13 mouse cellular contexts compared by ENCODE assay signal in the genomic region with DNA sequence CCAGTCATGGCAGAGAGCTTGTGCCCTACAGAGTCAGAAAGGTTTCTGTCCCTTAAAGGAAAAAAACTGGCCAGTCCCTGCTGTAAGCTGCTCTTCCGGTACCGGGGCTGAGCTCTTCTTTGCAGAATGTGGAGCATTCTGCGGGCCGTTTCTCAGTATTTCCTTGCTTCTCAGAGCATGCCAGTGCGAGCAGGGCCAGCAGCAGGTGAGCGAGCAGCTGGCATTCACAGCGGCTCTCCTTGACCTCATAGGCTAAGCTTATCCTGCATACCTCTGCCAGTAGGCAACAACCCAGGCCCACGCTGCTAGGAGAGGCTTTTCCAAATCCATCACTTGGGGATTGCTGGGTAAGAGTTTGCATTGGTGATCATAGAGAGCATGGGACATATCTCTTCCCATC.
DNase-seq lines count a peak whose midpoint lies in the region; ATAC-seq and TF ChIP-seq lines count a peak whose summit lies in the region.
"Had no signal": no experiment of that assay in that cellular context is flagged by ENCODE, and none has a peak within 500 bp of the region (broad histone marks: within the 10 kb centered on the region; RNA-seq: fewer than 3 reads in every experiment).

No protein-coding gene starts in this region.

- H3K36me3 ChIP-seq in heart, embryonic 10.5 days, result no peaks in the 10 kb centered on the region
- H3K36me3 ChIP-seq in hindbrain, embryonic 14.5 days (replicated peaks; ENCODE audit: control insufficient read depth, insufficient read depth), result no peaks in the 10 kb centered on the region
- H3K36me3 ChIP-seq: hindbrain, embryonic 10.5 days had no signal

- CTCF ChIA-PET in Patski (lab: Charles Lee), result no interaction called here

- no peak overlapping the region for H3K4me2 ChIP-seq in hindbrain, embryonic 14.5 days (replicated peaks)
- H3K4me2 ChIP-seq: heart, embryonic 11.5 days had no signal

- no peak overlapping the region for H3K4me3 ChIP-seq in heart, embryonic 10.5 days
- H3K4me3 ChIP-seq in hindbrain, embryonic 14.5 days (replicated peaks; ENCODE audit: low read length), result no peak overlapping the region
- H3K4me3 ChIP-seq: hindbrain, embryonic 10.5 days had no signal

- ATAC-seq in Patski, result peak; percentile 85
- ATAC-seq in hindbrain, embryonic 14.5 days (ENCODE audit: low FRiP score), result no peak

- intact Hi-C loops in heart, postnatal 10 days (cut with DNase I), result no loop called here

- DNase-seq in heart, embryonic 10.5 days (ENCODE audit: low spot score), result no peak
- no peak for DNase-seq in heart, postnatal 10 days
- DNase-seq in Patski (ENCODE audit: low read depth, low spot score), result no peak
- peak; percentile 77 for DNase-seq in cerebellum, adult 9-11 months
- peak; percentile 54 to 62 for DNase-seq in kidney, postnatal 36 days
- no peak for DNase-seq in hindbrain, embryonic 14.5 days (ENCODE audit: low spot score)
- no peak for DNase-seq in heart, postnatal 4 days
- DNase-seq: adrenal gland, postnatal 10 days; B cell, adult 2 months; layer of hippocampus, postnatal 36 days; thymus, postnatal 4 days had no signal

- peaks cover 20% of the 10 kb centered on the region for H3K4me1 ChIP-seq in heart, embryonic 10.5 days
- no peaks in the 10 kb centered on the region for H3K4me1 ChIP-seq in hindbrain, embryonic 14.5 days (replicated peaks; ENCODE audit: control insufficient read depth, insufficient read depth, low read length)
- H3K4me1 ChIP-seq: hindbrain, embryonic 10.5 days had no signal

- no peaks in the 10 kb centered on the region for H3K27me3 ChIP-seq in heart, embryonic 10.5 days (ENCODE audit: insufficient read depth, poor library complexity, severe bottlenecking)
- H3K27me3 ChIP-seq in Patski, result no peaks in the 10 kb centered on the region
- no peaks in the 10 kb centered on the region for H3K27me3 ChIP-seq in hindbrain, embryonic 14.5 days (ENCODE audit: control insufficient read depth, insufficient read depth, low read length)

- WGBS in heart, embryonic 10.5 days, result 86% methylated on average over 8 of the region's 8 CpGs
- 87% methylated on average over 8 of the region's 8 CpGs for WGBS in hindbrain, embryonic 14.5 days

- 0 out of 2 replicates have a peak overlapping the region, but pooled peaks have one; percentile 29 for H3K27ac ChIP-seq in heart, embryonic 10.5 days
- no peak overlapping the region for H3K27ac ChIP-seq in hindbrain, embryonic 14.5 days
- H3K27ac ChIP-seq: hindbrain, embryonic 10.5 days had no signal

- TF ChIP-seq CTCF in Patski (IDR thresholded peaks at IDR 0.05), result no peak

- in situ Hi-C loops in Patski (cut with MboI; ENCODE audit: low pct_unique_long_range_greater_than_20kb), result no loop called here

- H3K9me3 ChIP-seq in heart, embryonic 10.5 days, result no peaks in the 10 kb centered on the region
- H3K9me3 ChIP-seq in hindbrain, embryonic 14.5 days (ENCODE audit: control insufficient read depth, low read length), result no peaks in the 10 kb centered on the region
- H3K9me3 ChIP-seq: hindbrain, embryonic 10.5 days had no signal

- H3K9ac ChIP-seq in hindbrain, embryonic 14.5 days, result no peak overlapping the region

- POLR2A ChIA-PET in Patski (lab: Charles Lee), result interaction anchor here (1.3 kb wide), 1 partner anchor 39 kb away, joined by 3 read pairs; no protein-coding TSS in a partner anchor

Comparison
In these comparisons a context has a peak if more than half of its experiments do, and no peak if none do; other contexts are left out.
1. DNase-seq: peak in cerebellum, adult 9-11 months (single experiment) and kidney, postnatal 36 days (2 of 2); none in heart, embryonic 10.5 days (single experiment), heart, postnatal 10 days (0 of 2), Patski (single experiment), hindbrain, embryonic 14.5 days (single experiment) and heart, postnatal 4 days (single experiment).